Mouse (Mus musculus): ENCODE results near the gene 4931422A03Rik. TPM values are rescaled to one million over a fixed set of nuclear protein-coding genes. Genes with fewer than 3 reads are reported as not detected.

4931422A03Rik gene
- polyA plus RNA-seq, 1 experiment = not detected

DNA sequence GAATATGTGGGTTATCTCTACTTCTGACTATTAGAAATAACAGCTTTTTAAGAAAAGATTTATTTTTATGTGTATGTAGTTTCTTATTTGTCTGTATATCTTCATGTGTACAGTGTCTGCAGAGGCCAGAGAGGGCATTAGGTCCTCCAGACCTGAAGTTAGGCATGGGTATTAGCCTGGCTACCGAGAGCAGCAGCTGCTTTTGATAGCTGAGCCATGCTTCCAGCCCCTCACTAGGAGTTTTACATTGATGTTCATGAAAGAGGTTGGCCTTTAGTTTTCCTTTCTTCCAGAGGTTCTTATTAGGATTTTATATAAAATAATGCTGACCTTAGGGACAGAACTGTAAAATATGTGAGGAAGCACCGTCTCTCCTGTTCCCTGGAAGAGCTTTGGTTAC is 10.1 kb upstream of the 4931422A03Rik start:
- DNase-seq (ENCODE audit: low read depth in 1 of 2, low spot score in 2 of 2) = no peak
- no peaks in the 10 kb centered on the region for H3K4me1 ChIP-seq (ENCODE audit: control insufficient read depth, insufficient read depth, insufficient read length)
- no peak overlapping the region for H3K27ac ChIP-seq (ENCODE audit: insufficient read depth, low read length)
- TF ChIP-seq POLR2A (IDR thresholded peaks at IDR 0.05; ENCODE audit: low read depth, low read length) (no peak), CTCF (IDR thresholded peaks at IDR 0.05; ENCODE audit: extremely low read depth, insufficient read depth, insufficient read length, insufficient replicate concordance) (no peak)
- H3K27me3 ChIP-seq (ENCODE audit: control insufficient read depth, insufficient read depth, low read length) = no peaks in the 10 kb centered on the region
- peaks cover 40% of the 10 kb centered on the region for H3K36me3 ChIP-seq (ENCODE audit: control insufficient read depth, insufficient read depth, low read length)
- WGBS = 88% methylated on average over 2 of the region's 2 CpGs
- H3K4me3 ChIP-seq (ENCODE audit: extremely low read depth, insufficient read depth, insufficient read length) = no peak overlapping the region

DNA sequence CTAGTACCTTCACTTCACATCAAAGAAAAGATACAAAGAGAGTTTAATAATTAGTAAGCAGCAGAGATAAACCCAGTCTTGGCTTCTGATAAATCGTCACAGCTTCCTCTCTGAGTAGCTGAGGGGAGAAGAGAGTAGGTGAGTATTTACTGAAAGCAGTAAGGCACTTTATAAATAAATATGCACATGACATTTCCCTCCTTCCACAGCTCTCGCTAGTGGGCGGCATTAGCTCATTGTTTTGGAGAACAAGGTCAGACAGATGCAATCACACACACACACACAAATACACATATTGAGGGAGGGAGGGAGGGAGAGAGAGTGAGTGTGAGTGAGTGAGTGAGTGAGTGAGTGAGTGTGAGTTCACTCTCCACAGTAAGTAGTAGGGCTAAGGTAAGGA is 8.2 kb upstream of the 4931422A03Rik start:
- no peaks in the 10 kb centered on the region for H3K27me3 ChIP-seq (ENCODE audit: control insufficient read depth, insufficient read depth, low read length)
- H3K4me3 ChIP-seq (ENCODE audit: extremely low read depth, insufficient read depth, insufficient read length) = no peak overlapping the region
- TF ChIP-seq POLR2A (IDR thresholded peaks at IDR 0.05; ENCODE audit: low read depth, low read length) = no peak
- 87% methylated on average over 3 of the region's 3 CpGs for WGBS
- H3K36me3 ChIP-seq (ENCODE audit: control insufficient read depth, insufficient read depth, low read length) = peaks cover 34% of the 10 kb centered on the region
- H3K27ac ChIP-seq (ENCODE audit: insufficient read depth, low read length) = no peak overlapping the region
- no peak for DNase-seq (ENCODE audit: low read depth in 1 of 2, low spot score in 2 of 2)
- H3K4me1 ChIP-seq (ENCODE audit: control insufficient read depth, insufficient read depth, insufficient read length) = no peaks in the 10 kb centered on the region

DNA sequence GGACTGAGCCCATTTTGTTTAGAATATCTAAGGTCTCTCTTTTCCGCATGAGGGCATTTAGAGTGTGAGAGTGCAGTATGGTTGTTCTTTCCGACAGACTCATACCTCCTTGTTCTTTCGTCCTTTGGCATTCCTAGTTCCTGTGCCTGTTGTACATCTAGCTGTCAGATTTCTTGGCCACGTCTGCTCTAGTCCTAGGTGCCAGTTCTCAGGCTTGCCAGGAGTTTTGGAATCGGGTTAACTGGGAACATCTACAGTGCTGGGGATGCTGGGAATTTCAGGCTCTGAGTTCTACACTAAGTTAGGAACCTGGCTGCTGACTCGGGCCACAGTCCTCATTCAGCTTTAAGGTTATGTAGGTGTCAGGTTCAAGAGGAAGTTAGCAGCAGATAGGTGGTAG is 7.4 kb upstream of the 4931422A03Rik start:
- Histone ChIP-seq H3K4me1 (ENCODE audit: control insufficient read depth, insufficient read depth, insufficient read length) (no peaks in the 10 kb centered on the region), H3K27me3 (ENCODE audit: control insufficient read depth, insufficient read depth, low read length) (no peaks in the 10 kb centered on the region), H3K4me3 (ENCODE audit: extremely low read depth, insufficient read depth, insufficient read length) (no peak overlapping the region), H3K36me3 (ENCODE audit: control insufficient read depth, insufficient read depth, low read length) (peaks cover 32% of the 10 kb centered on the region), H3K27ac (ENCODE audit: insufficient read depth, low read length) (no peak overlapping the region)
- DNase-seq (ENCODE audit: low read depth in 1 of 2, low spot score in 2 of 2) = no peak
- 90% methylated on average over 6 of the region's 6 CpGs for WGBS
- no peak for TF ChIP-seq POLR2A (IDR thresholded peaks at IDR 0.05; ENCODE audit: low read depth, low read length)
- TF ChIP-seq CTCF (IDR thresholded peaks at IDR 0.05; ENCODE audit: extremely low read depth, insufficient read depth, insufficient read length, insufficient replicate concordance) = no peak

DNA sequence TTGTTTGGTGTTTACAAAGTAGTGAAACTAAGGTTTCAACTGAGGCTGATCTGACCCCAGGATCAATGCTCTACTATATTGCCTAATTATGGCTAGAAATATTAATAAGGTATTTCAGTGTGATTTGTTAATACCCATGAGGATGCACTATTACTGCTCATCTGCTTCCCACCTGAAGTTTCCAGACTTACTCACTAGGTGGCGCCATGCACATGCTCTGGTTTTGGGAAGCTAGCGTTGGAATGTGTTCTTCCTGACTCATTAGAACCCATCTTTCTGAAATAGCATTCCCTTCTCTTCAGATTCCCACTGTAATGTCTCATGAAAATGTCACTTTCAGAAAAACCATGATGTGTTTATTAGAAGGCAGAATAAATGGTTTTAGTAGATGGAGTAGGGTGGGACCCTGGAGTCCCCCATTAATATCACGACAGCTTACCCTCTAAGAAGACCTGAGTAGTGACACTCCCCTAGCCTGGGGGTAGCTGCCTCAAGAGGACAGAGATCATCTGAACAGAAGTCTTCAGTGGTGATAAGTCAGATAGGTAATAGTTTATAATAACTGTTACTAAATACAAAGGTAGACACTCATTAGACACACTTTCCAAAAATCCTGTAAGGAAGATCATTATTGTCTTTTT is 6.8 kb upstream of the 4931422A03Rik start:
- DNase-seq (ENCODE audit: low read depth in 1 of 2, low spot score in 2 of 2) = peak in 1 of 2 experiments; percentile 23
- 38% methylated on average over 3 of the region's 3 CpGs for WGBS
- H3K4me1 ChIP-seq (ENCODE audit: control insufficient read depth, insufficient read depth, insufficient read length) = no peaks in the 10 kb centered on the region
- no peak overlapping the region for H3K4me3 ChIP-seq (ENCODE audit: extremely low read depth, insufficient read depth, insufficient read length)
- H3K27ac ChIP-seq (ENCODE audit: insufficient read depth, low read length) = no peak overlapping the region
- peaks cover 29% of the 10 kb centered on the region for H3K36me3 ChIP-seq (ENCODE audit: control insufficient read depth, insufficient read depth, low read length)
- TF ChIP-seq POLR2A (IDR thresholded peaks at IDR 0.05; ENCODE audit: low read depth, low read length) = no peak
- peak; percentile 52; the same call in 1 of the 2 replicates for TF ChIP-seq CTCF (IDR thresholded peaks at IDR 0.05; ENCODE audit: extremely low read depth, insufficient read depth, insufficient read length, insufficient replicate concordance)
- no peaks in the 10 kb centered on the region for H3K27me3 ChIP-seq (ENCODE audit: control insufficient read depth, insufficient read depth, low read length)

DNA sequence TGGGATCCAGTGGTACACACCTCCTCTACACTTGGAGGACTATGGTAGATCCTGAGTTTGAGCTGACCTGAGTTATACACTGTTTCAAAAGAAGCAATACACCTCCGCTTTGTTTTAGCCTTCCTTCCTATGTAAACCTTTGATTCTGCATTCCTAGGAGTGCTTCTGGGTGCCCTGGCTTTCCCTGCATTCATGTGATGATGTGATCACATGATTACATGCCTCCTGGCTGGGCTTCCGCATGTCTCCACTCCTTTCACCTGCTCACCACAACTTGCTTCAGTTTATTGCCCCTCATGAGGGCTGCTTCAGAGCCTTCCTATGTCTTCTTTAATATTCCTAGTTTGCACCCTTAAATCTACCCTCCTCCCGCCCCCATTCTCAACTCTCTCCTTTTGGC is 3.9 kb upstream of the 4931422A03Rik start:
- Histone ChIP-seq H3K36me3 (ENCODE audit: control insufficient read depth, insufficient read depth, low read length) (peaks cover 18% of the 10 kb centered on the region), H3K27me3 (ENCODE audit: control insufficient read depth, insufficient read depth, low read length) (no peaks in the 10 kb centered on the region), H3K4me1 (ENCODE audit: control insufficient read depth, insufficient read depth, insufficient read length) (peaks cover 3% of the 10 kb centered on the region; the same call in 1 of the 2 replicates), H3K4me3 (ENCODE audit: extremely low read depth, insufficient read depth, insufficient read length) (no peak overlapping the region), H3K27ac (ENCODE audit: insufficient read depth, low read length) (no peak overlapping the region)
- no peak for DNase-seq (ENCODE audit: low read depth in 1 of 2, low spot score in 2 of 2)
- TF ChIP-seq POLR2A (IDR thresholded peaks at IDR 0.05; ENCODE audit: low read depth, low read length) = no peak
- TF ChIP-seq CTCF (IDR thresholded peaks at IDR 0.05; ENCODE audit: extremely low read depth, insufficient read depth, insufficient read length, insufficient replicate concordance) = no peak
- WGBS = 97% methylated on average over 3 of the region's 3 CpGs

DNA sequence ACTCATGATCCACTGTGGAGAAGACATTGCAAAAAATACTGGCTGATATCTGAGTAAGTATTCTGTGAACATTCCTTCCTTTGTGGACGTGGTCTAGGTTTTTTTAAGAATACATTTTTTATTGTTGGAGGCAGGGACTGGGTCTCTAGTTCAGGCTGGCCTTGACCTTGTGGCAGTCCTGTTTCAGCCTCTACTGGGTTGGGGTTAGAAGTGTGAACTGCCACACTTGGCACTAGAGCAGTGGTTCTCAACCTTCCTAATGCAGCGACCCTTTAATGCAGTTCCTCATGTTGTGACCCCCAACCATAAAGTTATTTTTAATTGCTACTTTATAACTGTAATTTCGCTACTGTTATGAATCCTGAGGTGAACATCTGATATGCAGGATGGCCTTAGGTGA is 2.2 kb upstream of the 4931422A03Rik start:
- H3K4me3 ChIP-seq (ENCODE audit: extremely low read depth, insufficient read depth, insufficient read length) = no peak overlapping the region
- no peak for DNase-seq (ENCODE audit: low read depth in 1 of 2, low spot score in 2 of 2)

DNA sequence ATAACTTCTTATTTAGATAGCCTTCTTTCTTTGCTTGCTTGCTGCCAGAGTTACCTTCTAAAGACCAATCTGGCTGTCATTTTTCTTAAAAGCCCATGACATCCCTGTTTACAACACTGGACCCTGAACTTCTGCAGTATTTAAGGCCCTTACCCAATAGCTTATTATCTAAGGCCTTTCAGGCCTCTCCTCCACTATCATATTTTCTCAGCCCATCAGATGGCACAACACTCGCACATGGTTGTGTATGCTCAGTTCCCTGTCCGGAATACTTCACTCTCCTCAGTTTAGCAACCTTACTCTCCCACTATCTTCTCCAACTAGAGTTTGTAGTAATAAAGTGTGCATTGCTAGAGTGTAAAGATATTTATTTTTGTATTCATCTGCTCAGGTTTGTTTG is 913 bp upstream of the 4931422A03Rik start:
- DNase-seq (ENCODE audit: low read depth in 1 of 2, low spot score in 2 of 2) = no peak
- WGBS = 57% methylated on average over 2 of the region's 2 CpGs
- Histone ChIP-seq H3K36me3 (ENCODE audit: control insufficient read depth, insufficient read depth, low read length) (peaks cover 6% of the 10 kb centered on the region), H3K27me3 (ENCODE audit: control insufficient read depth, insufficient read depth, low read length) (no peaks in the 10 kb centered on the region), H3K4me3 (ENCODE audit: extremely low read depth, insufficient read depth, insufficient read length) (no peak overlapping the region), H3K4me1 (ENCODE audit: control insufficient read depth, insufficient read depth, insufficient read length) (peaks cover 3% of the 10 kb centered on the region; the same call in 1 of the 2 replicates), H3K27ac (ENCODE audit: insufficient read depth, low read length) (no peak overlapping the region)
- TF ChIP-seq POLR2A (IDR thresholded peaks at IDR 0.05; ENCODE audit: low read depth, low read length) (no peak), CTCF (IDR thresholded peaks at IDR 0.05; ENCODE audit: extremely low read depth, insufficient read depth, insufficient read length, insufficient replicate concordance) (no peak)

More for the DNA sequence above, 2.2 kb upstream of the 4931422A03Rik start:
- Histone ChIP-seq H3K27me3 (ENCODE audit: control insufficient read depth, insufficient read depth, low read length) (no peaks in the 10 kb centered on the region), H3K27ac (ENCODE audit: insufficient read depth, low read length) (no peak overlapping the region), H3K4me1 (ENCODE audit: control insufficient read depth, insufficient read depth, insufficient read length) (peaks cover 3% of the 10 kb centered on the region; the same call in 1 of the 2 replicates), H3K36me3 (ENCODE audit: control insufficient read depth, insufficient read depth, low read length) (peaks cover 11% of the 10 kb centered on the region)
- no peak for TF ChIP-seq CTCF (IDR thresholded peaks at IDR 0.05; ENCODE audit: extremely low read depth, insufficient read depth, insufficient read length, insufficient replicate concordance)
- TF ChIP-seq POLR2A (IDR thresholded peaks at IDR 0.05; ENCODE audit: low read depth, low read length) = no peak
- WGBS = 82% methylated on average over 3 of the region's 3 CpGs

Data from spleen, adult 2 months (tissue).